Mouse (Mus musculus) myocyte (in vitro differentiated cells): ENCODE measurements at regions not wholly inside any gene's neighbourhood (a gene's known extent, or its start where the extent isn't known, plus 50 kb on each side); places are given as distances from the start of the nearest gene placed in this dataset.

ENCODE experiments used
- CEBPB ChIP-seq: IDR thresholded peaks from 2 replicates; pipeline ENCODE4 v1.6.1; 2011; ENCODE audit warnings: mild to moderate bottlenecking, moderate library complexity; ENCODE audit not compliant: poor library complexity, insufficient read depth, severe bottlenecking
- E2F4 ChIP-seq: IDR thresholded peaks from one replicate; pipeline ENCODE4 v1.6.1; 2011; ENCODE audit warnings: mild to moderate bottlenecking, control low read depth, moderate library complexity; ENCODE audit not compliant: insufficient read depth
- MYOD1 ChIP-seq, 3 experiments: IDR thresholded peaks; one replicate each; pipeline ENCODE4 v1.6.1; 2011; ENCODE audit warnings: control low read depth in 2 of 3, low read depth in 2 of 3, mild to moderate bottlenecking in 2 of 3, moderate library complexity in 1 of 3; ENCODE audit not compliant: insufficient read length in 2 of 3, control insufficient read depth in 1 of 3
- MYOG ChIP-seq, 3 experiments: IDR thresholded peaks; one replicate each; pipeline ENCODE4 v1.6.1; 2011; ENCODE audit warnings: control low read depth in 2 of 3, low read depth in 2 of 3, mild to moderate bottlenecking in 2 of 3; ENCODE audit not compliant: insufficient read length in 2 of 3, control insufficient read depth in 1 of 3, insufficient read depth in 1 of 3
- POLR2A ChIP-seq: IDR thresholded peaks from one replicate; pipeline ENCODE4 v1.6.1; 2011; ENCODE audit warnings: low read depth, mild to moderate bottlenecking, control low read depth, moderate library complexity; ENCODE audit not compliant: insufficient read length
- POLR2AphosphoS2 ChIP-seq: IDR thresholded peaks from one replicate; pipeline ENCODE4 v1.6.1; 2011; ENCODE audit warnings: low read depth, control low read depth; ENCODE audit not compliant: insufficient read length

GRCm38 (mm10) chr15:6044511-6045256 lies 254.9 kb upstream of the Dab2 start:
- TF ChIP-seq POLR2A: no peak
- TF ChIP-seq MYOG (IDR thresholded peaks at IDR 0.05; ENCODE audit: control insufficient read depth in 1 of 3, insufficient read depth in 1 of 3, insufficient read length in 2 of 3, low read depth in 2 of 3): no peak
- no peak for TF ChIP-seq POLR2AphosphoS2
- no peak for TF ChIP-seq CEBPB
- no peak for TF ChIP-seq E2F4
- TF ChIP-seq MYOD1 (IDR thresholded peaks at IDR 0.05; ENCODE audit: control insufficient read depth in 1 of 3, insufficient read length in 2 of 3, low read depth in 2 of 3): no peak
